Mouse (Mus musculus): Measurements from ENCODE around the gene Clec2d. TPM values are rescaled to one million over a fixed set of nuclear protein-coding genes. Genes with fewer than 3 reads are reported as not detected.
A peak's percentile ranks its signal among the peaks of the same experiment; 100 is the strongest.

Gene Clec2d
- 0.56 and 0.98 TPM in 2 replicates for polyA plus RNA-seq (2015; fragmentation: Nextera tagmentation; extraction: Ambion mirVana)

DNA sequence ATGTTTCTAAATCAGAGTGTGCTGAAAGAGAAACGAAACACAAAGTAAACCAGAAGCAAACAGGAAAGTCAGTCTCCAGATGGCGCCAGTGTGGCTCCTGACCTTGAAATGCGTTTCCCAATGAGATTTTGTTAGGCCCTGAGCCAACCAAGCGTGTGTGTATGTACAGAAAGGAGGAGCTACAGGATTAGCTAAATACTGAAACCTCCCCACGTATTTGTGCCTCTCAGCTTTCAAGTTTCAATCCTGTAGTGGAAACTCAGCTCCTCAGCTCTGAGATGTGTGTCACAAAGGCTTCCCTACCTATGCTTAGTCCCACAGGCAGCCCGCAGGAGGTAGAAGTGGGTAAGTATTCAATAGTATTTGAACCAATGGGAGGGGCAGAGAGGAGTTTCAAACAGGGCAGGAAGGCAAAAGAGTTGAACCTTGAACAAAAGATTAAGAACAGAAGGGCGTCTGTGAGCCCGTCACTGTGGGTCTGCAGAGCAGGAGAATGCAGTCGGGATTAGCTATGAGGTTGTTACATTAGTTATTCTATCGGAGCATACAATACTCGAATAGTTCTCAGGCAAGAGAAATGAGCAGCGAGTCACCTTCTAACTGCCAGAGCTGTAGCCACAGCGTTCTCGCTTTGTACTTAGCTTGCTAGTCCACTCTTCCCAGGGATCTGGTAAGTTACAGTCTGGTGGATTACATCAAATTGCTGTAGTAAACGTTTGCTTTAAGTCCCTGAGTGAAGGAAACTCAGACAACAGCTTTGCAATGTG is at the start of gene Clec2d:
Clec2d (plus strand) TSS at position 213 of the 767 bp plus-strand sequence.
- WGBS = 1% methylated on average over 15 of the region's 15 CpGs
- Histone ChIP-seq H3K9me3 (replicated peaks; ENCODE audit: control insufficient read depth, low read length) (no peaks in the 10 kb centered on the region), H3K4me3 (ENCODE audit: low read length) (peak within 1 kb of the TSS; percentile 78)

DNA sequence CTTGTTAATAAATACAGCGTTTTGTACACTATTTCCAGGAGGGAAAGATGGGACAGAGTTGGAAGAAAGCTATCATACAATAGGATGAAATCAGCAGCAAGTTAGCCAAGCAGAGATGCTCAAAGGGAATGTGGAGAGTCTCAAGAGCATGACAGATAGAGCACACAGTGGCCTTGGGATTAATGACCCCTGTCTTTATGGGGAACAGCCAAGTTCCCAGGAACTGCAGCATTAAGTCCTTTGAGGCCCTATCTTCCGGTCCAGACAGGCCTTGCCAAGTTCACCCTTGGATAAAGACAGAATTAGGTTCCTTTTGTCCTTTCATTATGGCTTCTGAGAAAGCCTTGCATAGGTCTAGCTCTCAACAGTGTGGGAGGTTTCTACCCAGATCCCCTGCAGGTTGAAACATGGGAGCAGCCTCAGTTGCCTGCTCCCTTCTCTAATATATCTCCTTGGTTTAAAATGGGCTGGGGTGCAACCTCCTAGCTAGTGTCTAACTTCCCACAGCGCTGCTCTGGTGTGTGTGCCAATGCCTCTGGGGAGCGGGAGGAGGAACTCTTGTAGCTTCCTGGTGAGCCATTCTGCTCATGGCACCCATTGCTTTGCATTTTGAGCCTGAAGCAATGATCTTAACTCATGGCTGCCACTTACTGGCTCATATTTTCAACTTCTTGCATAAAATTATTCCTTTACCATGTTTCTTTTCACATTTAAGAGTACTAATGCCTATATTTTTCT is 47.6 kb upstream of the Clec2d start:
- ATAC-seq (replicated peaks; ENCODE audit: extremely low read depth, insufficient read depth, low FRiP score) = no peak
- no peak overlapping the region for H3K9ac ChIP-seq (ENCODE audit: low read length)
- no peaks in the 10 kb centered on the region for H3K36me3 ChIP-seq (ENCODE audit: control insufficient read depth, insufficient read depth)
- H3K4me2 ChIP-seq (ENCODE audit: low read depth, low read length) = no peak overlapping the region
- no peaks in the 10 kb centered on the region for H3K9me3 ChIP-seq (replicated peaks; ENCODE audit: control insufficient read depth, low read length)
- H3K27ac ChIP-seq (ENCODE audit: low read length) = no peak overlapping the region
- 77% methylated on average over 4 of the region's 4 CpGs for WGBS
- H3K4me3 ChIP-seq (ENCODE audit: low read length) = no peak overlapping the region
- no peaks in the 10 kb centered on the region for H3K4me1 ChIP-seq (ENCODE audit: control insufficient read depth, insufficient read depth, low read length)
- H3K27me3 ChIP-seq (ENCODE audit: control insufficient read depth, insufficient read depth, low read length) = no peaks in the 10 kb centered on the region

More for the DNA sequence above, at the start of gene Clec2d:
- Histone ChIP-seq H3K27ac (ENCODE audit: low read length) (peak within 1 kb of the TSS; percentile 99), H3K9ac (ENCODE audit: low read length) (peak within 1 kb of the TSS; percentile 81), H3K4me1 (ENCODE audit: control insufficient read depth, insufficient read depth, low read length) (peaks cover 8% of the 10 kb centered on the region; the same call in 1 of the 2 replicates), H3K4me2 (ENCODE audit: low read depth, low read length) (peak within 1 kb of the TSS; percentile 76), H3K36me3 (ENCODE audit: control insufficient read depth, insufficient read depth) (peaks cover 13% of the 10 kb centered on the region; the same call in 1 of the 2 replicates), H3K27me3 (ENCODE audit: control insufficient read depth, insufficient read depth, low read length) (no peaks in the 10 kb centered on the region)
- peak; percentile 90 for ATAC-seq (replicated peaks; ENCODE audit: extremely low read depth, insufficient read depth, low FRiP score)

DNA sequence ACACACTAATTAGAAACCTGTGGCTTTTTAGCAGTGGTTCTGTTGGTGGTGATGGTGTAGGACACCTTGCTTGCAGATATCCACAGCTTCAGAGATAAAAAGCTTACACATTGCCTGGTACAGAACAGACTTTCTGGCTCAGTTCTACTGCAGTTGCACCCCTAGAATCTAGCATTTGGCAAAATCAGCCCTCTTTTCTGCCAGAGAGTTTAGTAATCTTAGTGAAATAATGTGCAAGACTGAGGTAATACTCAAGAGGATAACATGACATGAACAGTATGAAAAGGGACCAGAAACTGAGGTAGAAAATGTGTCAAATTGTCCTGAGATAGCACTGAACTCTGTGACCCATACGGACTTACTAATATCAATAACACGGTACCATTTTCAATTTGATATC is 33.6 kb upstream of the Clec2d start:
- Histone ChIP-seq H3K9ac (ENCODE audit: low read length) (no peak overlapping the region), H3K36me3 (ENCODE audit: control insufficient read depth, insufficient read depth) (no peaks in the 10 kb centered on the region), H3K9me3 (replicated peaks; ENCODE audit: control insufficient read depth, low read length) (no peaks in the 10 kb centered on the region), H3K4me2 (ENCODE audit: low read depth, low read length) (no peak overlapping the region), H3K4me3 (ENCODE audit: low read length) (no peak overlapping the region), H3K4me1 (ENCODE audit: control insufficient read depth, insufficient read depth, low read length) (no peaks in the 10 kb centered on the region), H3K27ac (ENCODE audit: low read length) (no peak overlapping the region), H3K27me3 (ENCODE audit: control insufficient read depth, insufficient read depth, low read length) (no peaks in the 10 kb centered on the region)
- ATAC-seq (replicated peaks; ENCODE audit: extremely low read depth, insufficient read depth, low FRiP score) = no peak
- WGBS = 87% methylated on average over 2 of the region's 2 CpGs

DNA sequence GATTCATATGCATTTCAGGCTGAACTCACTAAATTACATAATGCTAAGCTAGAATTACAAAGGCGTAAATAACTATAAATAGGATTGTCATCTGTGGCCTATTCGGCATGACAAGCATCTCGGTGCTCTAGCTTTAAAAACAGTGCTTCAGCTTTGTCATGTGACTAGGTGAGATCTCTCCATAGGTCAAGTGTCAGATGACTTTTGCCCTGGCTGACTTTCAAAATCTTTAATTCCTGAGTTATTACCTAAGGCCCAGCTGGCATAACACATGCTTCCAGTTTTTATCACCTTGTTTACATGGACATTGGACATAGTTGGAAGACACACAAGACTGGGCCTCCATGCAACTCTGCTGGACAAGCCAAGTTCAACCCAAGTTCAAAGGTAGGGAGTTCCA is 20.3 kb upstream of the Clec2d start:
- ATAC-seq (replicated peaks; ENCODE audit: extremely low read depth, insufficient read depth, low FRiP score) = no peak
- Histone ChIP-seq H3K36me3 (ENCODE audit: control insufficient read depth, insufficient read depth) (no peaks in the 10 kb centered on the region), H3K9me3 (replicated peaks; ENCODE audit: control insufficient read depth, low read length) (no peaks in the 10 kb centered on the region), H3K4me3 (ENCODE audit: low read length) (no peak overlapping the region), H3K9ac (ENCODE audit: low read length) (no peak overlapping the region), H3K4me1 (ENCODE audit: control insufficient read depth, insufficient read depth, low read length) (no peaks in the 10 kb centered on the region), H3K27ac (ENCODE audit: low read length) (no peak overlapping the region), H3K27me3 (ENCODE audit: control insufficient read depth, insufficient read depth, low read length) (no peaks in the 10 kb centered on the region), H3K4me2 (ENCODE audit: low read depth, low read length) (no peak overlapping the region)
- WGBS = 70% methylated on average over 3 of the region's 3 CpGs

DNA sequence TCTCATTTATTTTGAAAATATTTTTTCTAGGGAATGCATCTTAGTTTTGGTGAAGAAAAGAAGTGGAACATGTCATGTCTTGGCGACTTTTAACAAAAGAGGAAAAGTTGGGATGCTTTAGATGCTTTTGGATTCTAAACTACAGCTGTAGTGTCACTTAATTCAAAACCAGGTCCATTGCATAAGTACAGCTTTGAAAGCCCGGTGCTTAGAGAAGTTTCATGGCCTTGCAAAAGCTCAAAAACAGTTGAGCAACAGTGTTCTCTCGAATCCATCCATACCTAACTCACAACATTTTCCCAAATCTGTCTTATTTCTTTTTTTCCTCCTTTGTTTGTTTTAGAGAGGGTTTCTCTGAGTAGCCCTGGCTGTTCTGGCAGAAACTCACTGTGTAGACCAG is 19.3 kb upstream of the Clec2d start:
- no peaks in the 10 kb centered on the region for H3K4me1 ChIP-seq (ENCODE audit: control insufficient read depth, insufficient read depth, low read length)
- no peak overlapping the region for H3K27ac ChIP-seq (ENCODE audit: low read length)
- no peaks in the 10 kb centered on the region for H3K27me3 ChIP-seq (ENCODE audit: control insufficient read depth, insufficient read depth, low read length)
- H3K4me2 ChIP-seq (ENCODE audit: low read depth, low read length) = no peak overlapping the region
- no peak overlapping the region for H3K4me3 ChIP-seq (ENCODE audit: low read length)
- ATAC-seq (replicated peaks; ENCODE audit: extremely low read depth, insufficient read depth, low FRiP score) = no peak
- H3K9ac ChIP-seq (ENCODE audit: low read length) = no peak overlapping the region
- no peaks in the 10 kb centered on the region for H3K36me3 ChIP-seq (ENCODE audit: control insufficient read depth, insufficient read depth)
- WGBS = 77% methylated on average over 3 of the region's 3 CpGs
- H3K9me3 ChIP-seq (replicated peaks; ENCODE audit: control insufficient read depth, low read length) = no peaks in the 10 kb centered on the region

DNA sequence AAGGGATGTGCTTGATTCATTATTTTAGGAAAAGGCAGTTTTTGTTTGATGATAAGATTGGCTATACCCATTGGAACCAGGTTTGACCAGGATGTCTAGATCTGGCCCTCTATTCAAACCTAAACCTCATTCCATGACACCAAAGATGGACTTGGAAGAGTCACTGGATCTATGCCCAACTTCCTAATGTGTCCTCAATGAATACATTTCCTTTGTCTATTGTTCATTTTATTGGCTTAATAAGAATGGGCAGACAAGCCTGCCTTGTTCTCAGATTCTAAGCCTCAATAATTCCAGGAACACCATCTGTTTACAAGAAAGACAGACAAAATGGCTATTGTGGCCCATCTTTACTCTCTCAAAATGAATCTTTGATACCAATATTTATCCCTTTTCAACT is 18.5 kb upstream of the Clec2d start:
- Histone ChIP-seq H3K4me3 (ENCODE audit: low read length) (no peak overlapping the region), H3K9ac (ENCODE audit: low read length) (no peak overlapping the region), H3K27ac (ENCODE audit: low read length) (no peak overlapping the region), H3K36me3 (ENCODE audit: control insufficient read depth, insufficient read depth) (no peaks in the 10 kb centered on the region), H3K4me1 (ENCODE audit: control insufficient read depth, insufficient read depth, low read length) (no peaks in the 10 kb centered on the region), H3K4me2 (ENCODE audit: low read depth, low read length) (no peak overlapping the region), H3K27me3 (ENCODE audit: control insufficient read depth, insufficient read depth, low read length) (no peaks in the 10 kb centered on the region), H3K9me3 (replicated peaks; ENCODE audit: control insufficient read depth, low read length) (no peaks in the 10 kb centered on the region)
- no peak for ATAC-seq (replicated peaks; ENCODE audit: extremely low read depth, insufficient read depth, low FRiP score)

DNA sequence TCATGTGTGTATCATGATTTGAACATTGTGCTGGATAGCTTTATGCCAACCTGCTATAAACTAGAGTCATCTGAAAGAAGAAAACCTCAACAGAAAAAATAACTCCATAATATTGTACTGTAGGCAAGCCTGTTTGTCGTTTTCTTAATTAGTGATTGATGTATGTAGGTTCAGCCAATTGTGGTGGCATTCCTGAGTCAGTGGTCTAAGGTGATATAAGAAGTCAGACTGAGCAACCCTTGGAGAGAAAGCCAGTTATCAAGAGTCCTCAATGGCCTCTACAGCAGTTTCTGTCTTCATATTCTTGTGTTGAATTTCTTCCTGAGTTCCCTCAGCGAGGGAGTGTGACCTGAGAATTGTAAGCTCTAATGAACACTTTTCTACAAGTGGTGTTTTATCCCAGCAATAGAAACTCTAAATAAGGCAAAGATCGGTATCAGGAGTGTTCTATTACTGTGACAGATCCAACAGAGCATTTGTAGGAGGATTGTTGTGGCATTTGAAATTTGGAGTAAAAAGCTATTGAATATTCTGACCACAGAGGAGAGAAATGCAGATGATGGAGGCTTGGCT is 17.7 kb upstream of the Clec2d start:
- no peaks in the 10 kb centered on the region for H3K9me3 ChIP-seq (replicated peaks; ENCODE audit: control insufficient read depth, low read length)
- H3K4me1 ChIP-seq (ENCODE audit: control insufficient read depth, insufficient read depth, low read length) = no peaks in the 10 kb centered on the region
- H3K27me3 ChIP-seq (ENCODE audit: control insufficient read depth, insufficient read depth, low read length) = no peaks in the 10 kb centered on the region
- no peak overlapping the region for H3K27ac ChIP-seq (ENCODE audit: low read length)
- no peak overlapping the region for H3K4me3 ChIP-seq (ENCODE audit: low read length)
- ATAC-seq (replicated peaks; ENCODE audit: extremely low read depth, insufficient read depth, low FRiP score) = no peak
- no peak overlapping the region for H3K4me2 ChIP-seq (ENCODE audit: low read depth, low read length)
- no peaks in the 10 kb centered on the region for H3K36me3 ChIP-seq (ENCODE audit: control insufficient read depth, insufficient read depth)
- WGBS = 72% methylated on average over 3 of the region's 3 CpGs
- no peak overlapping the region for H3K9ac ChIP-seq (ENCODE audit: low read length)

DNA sequence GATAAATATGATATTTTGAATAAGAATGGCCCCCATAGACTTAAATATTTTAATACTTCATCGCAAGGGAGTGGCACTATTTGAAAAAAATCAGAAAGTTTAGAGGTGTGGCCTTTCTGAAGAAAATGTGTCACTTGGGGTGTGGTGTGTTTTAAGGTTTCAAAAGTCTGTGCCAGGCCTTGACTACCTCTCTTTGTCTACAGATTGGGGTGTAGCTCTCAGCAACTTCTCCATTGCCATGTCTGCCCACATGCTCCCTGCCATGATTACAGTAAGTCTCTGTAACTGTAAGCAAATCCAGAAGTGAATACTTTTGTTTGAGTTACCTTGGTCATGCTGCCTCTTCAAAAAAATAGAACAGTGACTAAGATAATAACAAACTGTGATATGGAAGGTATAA is 16.8 kb upstream of the Clec2d start:
- no peak overlapping the region for H3K27ac ChIP-seq (ENCODE audit: low read length)
- no peaks in the 10 kb centered on the region for H3K9me3 ChIP-seq (replicated peaks; ENCODE audit: control insufficient read depth, low read length)
- no peak overlapping the region for H3K9ac ChIP-seq (ENCODE audit: low read length)
- no peak overlapping the region for H3K4me3 ChIP-seq (ENCODE audit: low read length)
- no peaks in the 10 kb centered on the region for H3K4me1 ChIP-seq (ENCODE audit: control insufficient read depth, insufficient read depth, low read length)
- H3K27me3 ChIP-seq (ENCODE audit: control insufficient read depth, insufficient read depth, low read length) = no peaks in the 10 kb centered on the region
- H3K36me3 ChIP-seq (ENCODE audit: control insufficient read depth, insufficient read depth) = no peaks in the 10 kb centered on the region
- WGBS = 82% methylated on average over 1 of the region's 1 CpGs
- H3K4me2 ChIP-seq (ENCODE audit: low read depth, low read length) = no peak overlapping the region
- no peak for ATAC-seq (replicated peaks; ENCODE audit: extremely low read depth, insufficient read depth, low FRiP score)

DNA sequence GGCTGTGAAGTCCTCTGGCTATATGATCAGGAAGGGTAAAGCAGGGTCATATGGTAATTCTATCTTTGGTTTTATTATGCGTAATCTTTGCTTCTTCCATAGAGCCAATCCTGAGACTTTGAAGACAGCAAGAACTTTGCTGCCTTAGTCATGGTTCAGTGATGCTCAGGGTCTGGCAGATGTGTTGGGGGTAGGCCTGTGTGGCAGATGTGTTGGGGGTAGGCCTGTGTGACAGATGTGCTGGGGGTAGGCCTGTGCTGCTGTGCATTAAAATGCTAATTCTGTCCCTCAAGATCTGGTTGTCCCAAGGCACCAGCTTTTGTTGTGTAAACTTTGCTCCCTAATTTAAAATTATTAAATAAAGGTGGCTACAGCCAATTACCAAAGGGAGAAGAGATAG is 9.5 kb upstream of the Clec2d start:
- WGBS = 94% methylated on average over 1 of the region's 1 CpGs
- H3K27ac ChIP-seq (ENCODE audit: low read length) = no peak overlapping the region
- no peak overlapping the region for H3K4me2 ChIP-seq (ENCODE audit: low read depth, low read length)
- no peaks in the 10 kb centered on the region for H3K4me1 ChIP-seq (ENCODE audit: control insufficient read depth, insufficient read depth, low read length)
- no peak overlapping the region for H3K4me3 ChIP-seq (ENCODE audit: low read length)
- H3K9me3 ChIP-seq (replicated peaks; ENCODE audit: control insufficient read depth, low read length) = no peaks in the 10 kb centered on the region
- no peaks in the 10 kb centered on the region for H3K36me3 ChIP-seq (ENCODE audit: control insufficient read depth, insufficient read depth)
- H3K27me3 ChIP-seq (ENCODE audit: control insufficient read depth, insufficient read depth, low read length) = no peaks in the 10 kb centered on the region
- H3K9ac ChIP-seq (ENCODE audit: low read length) = no peak overlapping the region
- ATAC-seq (replicated peaks; ENCODE audit: extremely low read depth, insufficient read depth, low FRiP score) = no peak

All from heart, embryonic 16.5 days (tissue).